Mouse (Mus musculus) C2C12 (cell line): ENCODE data around the gene Wdr11.

Experiments used
- CTCF ChIP-seq: IDR thresholded peaks from one replicate; pipeline ENCODE4 v1.5.1; 2011; ENCODE audit not compliant: control insufficient read depth, insufficient read depth, insufficient read length
- MAX ChIP-seq: IDR thresholded peaks from one replicate; pipeline ENCODE4 v1.6.1; 2011; ENCODE audit warnings: mild to moderate bottlenecking, control low read depth
- MYOD1 ChIP-seq: IDR thresholded peaks from one replicate; pipeline ENCODE4 v1.6.1; 2011; ENCODE audit warnings: low read depth; ENCODE audit not compliant: control insufficient read depth, insufficient read length
- MYOG ChIP-seq: IDR thresholded peaks from one replicate; pipeline ENCODE4 v1.6.1; 2011; ENCODE audit not compliant: control insufficient read depth, insufficient read length; ENCODE audit errors: extremely low read depth

DNA sequence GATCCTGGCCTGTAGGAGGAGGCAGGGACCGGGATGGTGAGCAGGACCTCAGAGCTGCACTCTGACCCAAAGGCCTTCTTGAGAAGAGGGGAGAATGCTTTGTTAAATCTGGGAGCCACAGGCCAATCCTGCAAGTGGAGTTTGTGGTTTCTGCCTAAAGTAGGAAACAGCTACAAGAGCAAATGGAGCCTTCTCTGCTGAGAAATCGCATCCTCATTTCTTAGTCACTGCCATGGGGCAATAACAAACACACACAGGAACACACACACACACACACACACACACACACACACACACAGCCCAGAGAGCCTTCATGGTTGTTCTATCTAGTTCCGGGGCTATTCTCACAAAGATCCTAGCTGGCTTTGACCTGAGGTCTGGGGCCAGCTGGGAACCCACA, 73.7 kb downstream of the Wdr11 start:
- TF ChIP-seq MYOD1 (no peak), CTCF (no peak), MAX (no peak), MYOG (no peak)
